Mouse (Mus musculus): Measurements from ENCODE around the gene Ganc.

GRCm38 (mm10) chr2:120444486-120444885 is 40.8 kb downstream of the Ganc start:
- TF ChIP-seq CTCF (IDR thresholded peaks at IDR 0.05; ENCODE audit: insufficient read depth, low read length) (no peak), POLR2A (IDR thresholded peaks at IDR 0.05; ENCODE audit: borderline replicate concordance, extremely low read depth, low read depth, low read length) (no peak)
